Mouse (Mus musculus): ENCODE measurements around the gene Commd4.

Commd4 gene

GRCm38 (mm10) chr9:57141417-57142353 is 16.4 kb downstream of the Commd4 start:
- no peak for DNase-seq (ENCODE audit: low read depth, low spot score)

- DNase-seq (ENCODE audit: low read depth, low spot score) = no peak
These were observed 18.6 kb downstream of the Commd4 start for GRCm38 (mm10) chr9:57139571-57139970.

GRCm38 (mm10) chr9:57139110-57139509 is 19.0 kb downstream of the Commd4 start:
- no peak for DNase-seq (ENCODE audit: low read depth, low spot score)

GRCm38 (mm10) chr9:57138507-57138906 is 19.6 kb downstream of the Commd4 start:
- DNase-seq (ENCODE audit: low read depth, low spot score) = no peak

GRCm38 (mm10) chr9:57137777-57138176 is 20.4 kb downstream of the Commd4 start:
- DNase-seq (ENCODE audit: low read depth, low spot score) = no peak

GRCm38 (mm10) chr9:57137246-57137645 is 20.9 kb downstream of the Commd4 start:
- DNase-seq (ENCODE audit: low read depth, low spot score) = no peak

GRCm38 (mm10) chr9:57130577-57131433 is 27.3 kb downstream of the Commd4 start, which contains the start of gene Man2c1:
TSS of gene Man2c1 (plus strand) at chr9:57130690.
- DNase-seq (ENCODE audit: low read depth, low spot score) = peak; percentile 87

- no peak for DNase-seq (ENCODE audit: low read depth, low spot score)
These were observed 28.5 kb downstream of the Commd4 start for GRCm38 (mm10) chr9:57129641-57130040.

- no peak for DNase-seq (ENCODE audit: low read depth, low spot score)
These were observed 40.8 kb downstream of the Commd4 start for GRCm38 (mm10) chr9:57117261-57117755.

Data from skeletal muscle tissue, adult 2 months (tissue).